Comparison of ENCODE assay signal across 15 mouse cellular contexts in the genomic region with DNA sequence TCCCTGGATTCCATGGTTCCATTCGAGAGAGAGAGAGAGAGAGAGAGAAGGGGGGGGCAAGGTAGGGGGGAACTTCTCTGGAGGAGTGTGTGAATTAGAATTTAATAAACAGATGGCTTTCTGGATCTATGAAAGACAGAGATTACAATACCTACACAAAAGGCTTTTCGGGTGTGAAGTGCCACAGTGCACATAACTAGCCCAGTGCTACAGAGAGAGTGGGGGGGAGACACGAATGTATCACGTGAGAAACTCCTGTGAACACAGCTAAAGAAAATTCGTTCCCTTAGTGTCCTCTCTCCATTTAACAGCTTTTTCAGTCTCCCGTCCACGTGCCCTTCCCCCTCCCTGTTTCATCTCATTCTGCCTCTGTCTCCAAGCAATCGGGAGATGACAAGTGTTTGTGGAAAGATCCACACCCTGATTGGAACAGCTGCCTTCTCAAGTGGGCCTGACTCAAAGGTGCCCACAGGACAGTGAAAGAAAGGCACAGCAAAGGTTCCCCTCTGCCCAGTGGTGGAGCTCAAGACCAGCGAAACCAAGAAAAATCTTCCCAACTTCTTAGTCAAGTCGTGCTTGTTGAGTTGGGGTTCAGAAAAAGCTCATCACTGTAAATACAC.
"Had no signal": no experiment of that assay in that cellular context is flagged by ENCODE, and none has a peak within 500 bp of the region (broad histone marks: within the 10 kb centered on the region; RNA-seq: fewer than 3 reads in every experiment).

No protein-coding gene starts in this region.

- H3K9me3 ChIP-seq: midbrain, embryonic 10.5 days; midbrain, embryonic 12.5 days; neural tube, embryonic 12.5 days; stomach, embryonic 15.5 days had no signal

- H3K27ac ChIP-seq: midbrain, embryonic 10.5 days; midbrain, embryonic 12.5 days; neural tube, embryonic 12.5 days; stomach, embryonic 15.5 days; stomach, postnatal 0 days had no signal

- H3K27me3 ChIP-seq: neural tube, embryonic 12.5 days; stomach, embryonic 15.5 days had no signal

- H3K4me2 ChIP-seq: lung, embryonic 14.5 days; midbrain, embryonic 12.5 days; neural tube, embryonic 12.5 days; stomach, embryonic 15.5 days had no signal

- ATAC-seq: midbrain, embryonic 16.5 days had no signal

- H3K36me3 ChIP-seq: midbrain, embryonic 10.5 days; midbrain, embryonic 12.5 days; neural tube, embryonic 12.5 days; stomach, embryonic 15.5 days had no signal

- DNase-seq: lung, adult 18-20 months; lung, embryonic 14.5 days; lung, postnatal 10 days; lung, postnatal 4 days; midbrain, embryonic 14.5 days; right cerebral cortex, postnatal 14 days; thymus, adult 2 months; thymus, postnatal 25 days; thymus, postnatal 4 days had no signal

- H3K4me3 ChIP-seq: midbrain, embryonic 10.5 days; midbrain, embryonic 12.5 days; neural tube, embryonic 12.5 days; stomach, embryonic 15.5 days had no signal

- H3K9ac ChIP-seq: lung, embryonic 14.5 days; midbrain, embryonic 12.5 days; neural tube, embryonic 12.5 days; stomach, embryonic 15.5 days had no signal
